9 mouse cellular contexts compared by ENCODE assay signal in genomic region chr2:33659288-33659629, GRCm38 (mm10). TPM values are rescaled to one million over a fixed set of nuclear protein-coding genes. Genes with fewer than 3 reads are reported as not detected.
A peak's percentile ranks its signal among the peaks of the same experiment; 100 is the strongest.
DNase-seq lines count a peak whose midpoint lies in the region; ATAC-seq lines count a peak whose summit lies in the region.
"Had no signal": no experiment of that assay in that cellular context is flagged by ENCODE, and none has a peak within 500 bp of the region (broad histone marks: within the 10 kb centered on the region; RNA-seq: fewer than 3 reads in every experiment).

No protein-coding gene starts in this region.

- H3K27ac ChIP-seq in heart, embryonic 10.5 days = peak overlapping the region; percentile 42; the same call in 1 of the 2 replicates
- no peak overlapping the region for H3K27ac ChIP-seq in embryonic facial prominence, embryonic 14.5 days (replicated peaks; ENCODE audit: low read depth, low read length)
- H3K27ac ChIP-seq in intestine, embryonic 16.5 days (ENCODE audit: low read length) = 0 out of 2 replicates have a peak overlapping the region, but pooled peaks have one; percentile 14

- ATAC-seq in embryonic facial prominence, embryonic 14.5 days (ENCODE audit: low read depth) = peak; percentile 60; the same call in 1 of the 2 replicates
- peak; percentile 66 for ATAC-seq in intestine, embryonic 16.5 days

- peak overlapping the region; percentile 48 for H3K4me2 ChIP-seq in embryonic facial prominence, embryonic 14.5 days (ENCODE audit: low read depth, low read length)
- peak overlapping the region; percentile 48 for H3K4me2 ChIP-seq in intestine, embryonic 16.5 days (ENCODE audit: low read depth, low read length)

- H3K4me1 ChIP-seq in heart, embryonic 10.5 days = peaks cover 6% of the 10 kb centered on the region
- H3K4me1 ChIP-seq in embryonic facial prominence, embryonic 14.5 days (ENCODE audit: control insufficient read depth, insufficient read depth, low read length) = no peaks in the 10 kb centered on the region
- H3K4me1 ChIP-seq in intestine, embryonic 16.5 days (ENCODE audit: control insufficient read depth, insufficient read depth, low read length) = no peaks in the 10 kb centered on the region

- no peaks in the 10 kb centered on the region for H3K9me3 ChIP-seq in heart, embryonic 10.5 days
- H3K9me3 ChIP-seq in embryonic facial prominence, embryonic 14.5 days (ENCODE audit: control insufficient read depth, low read length) = no peaks in the 10 kb centered on the region
- no peaks in the 10 kb centered on the region for H3K9me3 ChIP-seq in intestine, embryonic 16.5 days (ENCODE audit: control insufficient read depth, low read length)

- no peak for DNase-seq in heart, embryonic 10.5 days (ENCODE audit: low spot score)
- DNase-seq in heart, postnatal 25 days (ENCODE audit: low spot score) = no peak
- peak; percentile 72 for DNase-seq in embryonic facial prominence, embryonic 14.5 days (ENCODE audit: low spot score)
- DNase-seq in lung, postnatal 10 days = peak; percentile 67
- DNase-seq in cerebellum, adult 8-10 months = no peak
- no peak for DNase-seq in ovary, adult 18-20 months (ENCODE audit: low spot score)
- DNase-seq in gastrocnemius, adult 18-20 months (ENCODE audit: low spot score) = no peak

- WGBS in heart, embryonic 10.5 days = 8% methylated on average over 7 of the region's 7 CpGs
- WGBS in embryonic facial prominence, embryonic 14.5 days = 0% methylated on average over 6 of the region's 7 CpGs
- WGBS in intestine, embryonic 16.5 days = 4% methylated on average over 7 of the region's 7 CpGs

- H3K9ac ChIP-seq in embryonic facial prominence, embryonic 14.5 days (ENCODE audit: low read depth, low read length) = no peak overlapping the region
- peak overlapping the region; percentile 47; the same call in 1 of the 2 replicates for H3K9ac ChIP-seq in intestine, embryonic 16.5 days (ENCODE audit: low read depth, low read length)

- H3K36me3 ChIP-seq in heart, embryonic 10.5 days = no peaks in the 10 kb centered on the region
- no peaks in the 10 kb centered on the region for H3K36me3 ChIP-seq in embryonic facial prominence, embryonic 14.5 days (ENCODE audit: control insufficient read depth, insufficient read depth, low read length)
- H3K36me3 ChIP-seq in intestine, embryonic 16.5 days (ENCODE audit: control insufficient read depth, insufficient read depth, low read length) = no peaks in the 10 kb centered on the region

- intact Hi-C loops in heart, postnatal 25 days (cut with DNase I) = no loop called here

- peaks cover 9% of the 10 kb centered on the region; the same call in 1 of the 2 replicates for H3K27me3 ChIP-seq in heart, embryonic 10.5 days (ENCODE audit: insufficient read depth, poor library complexity, severe bottlenecking)
- no peaks in the 10 kb centered on the region for H3K27me3 ChIP-seq in embryonic facial prominence, embryonic 14.5 days (replicated peaks; ENCODE audit: control insufficient read depth, insufficient read depth, low read length)
- H3K27me3 ChIP-seq in intestine, embryonic 16.5 days (replicated peaks; ENCODE audit: control insufficient read depth, insufficient read depth, low read length) = no peaks in the 10 kb centered on the region

- H3K4me3 ChIP-seq in heart, embryonic 10.5 days = peak overlapping the region; percentile 48
- H3K4me3 ChIP-seq in embryonic facial prominence, embryonic 14.5 days (ENCODE audit: low read depth, low read length) = peak overlapping the region; percentile 22
- 0 out of 2 replicates have a peak overlapping the region, but pooled peaks have one; percentile 15 for H3K4me3 ChIP-seq in intestine, embryonic 16.5 days (ENCODE audit: low read length)

RNA-seq across cellular contexts. Expression of gene Lmx1b, which starts 18.9 kb away (rescaled TPM):
- polyA plus RNA-seq in heart, embryonic 10.5 days (2016; fragmentation: Nextera tagmentation; extraction: Ambion mirVana) = 0.11 and 0.83 TPM in 2 replicates
- under 1 TPM; 0.17 to 0.21 TPM for total RNA-seq in heart, postnatal 25 days (2021)
- 0.43 and 0.85 TPM in 2 replicates for polyA plus RNA-seq in embryonic facial prominence, embryonic 14.5 days (2014; fragmentation: Nextera tagmentation; extraction: Ambion mirVana)
- polyA plus RNA-seq in intestine, embryonic 16.5 days (2015; fragmentation: Nextera tagmentation; extraction: Ambion mirVana) = 0.04 TPM in 1 of 2 replicates, not detected in the other
- under 1 TPM; 0.05 to 0.21 TPM for total RNA-seq in gastrocnemius, adult 18-20 months (2021)
- total RNA-seq: heart, postnatal 10 days had no signal

Comparison
In these comparisons a context has a peak if more than half of its experiments do, and no peak if none do; other contexts are left out.
1. DNase-seq: peak in embryonic facial prominence, embryonic 14.5 days (single experiment) and lung, postnatal 10 days (single experiment); none in heart, embryonic 10.5 days (single experiment), heart, postnatal 25 days (single experiment), cerebellum, adult 8-10 months (single experiment), ovary, adult 18-20 months (single experiment) and gastrocnemius, adult 18-20 months (single experiment).
2. Peak in every context shown above with its lines, with median percentiles within 50 percentile points of each other: H3K4me3 ChIP-seq.